Mouse (Mus musculus) urinary bladder, postnatal 25 days (tissue): ENCODE measurements around the gene Zfp444.
"Not testable (repeated sequence)": the region's sequence is repeated elsewhere in the genome, so short reads cannot be mapped to it uniquely, and the experiment has no call there.

Experiments used
- DNase-seq: peaks from one replicate; pipeline ENCODE4 v3.0.0; 2022; ENCODE audit warnings: low spot score

Zfp444 gene

DNA sequence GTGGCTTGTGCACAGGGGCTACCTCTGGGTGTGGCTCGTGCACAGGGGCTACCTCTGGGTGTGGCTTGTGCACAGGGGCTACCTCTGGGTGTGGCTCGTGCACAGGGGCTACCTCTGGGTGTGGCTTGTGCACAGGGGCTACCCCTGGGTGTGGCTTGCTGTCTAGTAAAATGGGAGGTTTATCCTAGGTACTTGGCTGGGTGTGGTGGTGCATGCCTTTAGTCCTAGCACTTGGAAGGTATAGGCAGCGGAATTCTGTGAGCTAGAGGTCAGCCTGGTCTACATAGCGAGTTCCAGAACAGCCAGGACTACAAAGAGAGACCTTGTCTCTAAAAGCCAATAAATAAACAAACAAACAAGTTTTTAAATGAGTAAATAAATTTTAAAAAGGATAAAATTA lies 42.7 kb downstream of the Zfp444 start:
- DNase-seq = not testable (repeated sequence)

DNA sequence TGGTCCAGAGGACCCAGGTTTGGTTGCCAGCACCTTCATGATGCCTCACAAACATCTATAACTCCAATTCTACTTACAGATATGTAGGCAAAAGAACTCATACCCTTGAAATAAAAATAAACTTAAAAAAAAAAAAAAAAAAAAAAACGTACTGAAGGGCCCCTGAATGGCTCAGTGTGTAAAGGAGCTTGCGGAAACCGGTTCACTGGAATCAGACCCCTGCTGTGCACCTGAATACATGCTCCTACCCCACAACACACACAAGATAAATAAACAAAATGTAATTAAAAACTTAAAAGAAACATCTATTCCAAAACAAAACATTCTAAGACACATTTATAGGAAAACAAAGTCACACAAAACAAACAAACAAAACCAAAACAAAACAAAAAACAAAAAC lies 48.1 kb downstream of the Zfp444 start:
- DNase-seq = no peak

DNA sequence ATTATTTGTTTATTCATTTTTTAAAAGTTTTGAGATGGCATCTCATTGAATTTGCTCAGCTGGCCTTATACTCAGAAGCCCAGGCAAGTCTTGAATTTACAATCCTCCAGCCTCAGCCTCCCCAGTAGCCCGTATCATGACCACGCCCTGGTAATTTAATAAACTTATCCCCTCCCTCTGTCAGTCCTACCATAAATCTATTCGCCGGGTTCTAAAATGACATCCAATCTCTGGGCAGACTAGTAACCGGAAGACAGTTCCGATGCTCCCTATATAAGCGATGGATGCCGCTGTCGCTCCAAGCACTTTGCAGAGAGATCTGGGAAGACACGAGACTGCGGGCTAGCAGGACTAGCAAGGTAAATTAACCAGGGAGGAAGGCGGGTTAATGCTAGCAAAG lies 50.0 kb downstream of the Zfp444 start, which contains the start of gene Zscan5b:
TSS of gene Zscan5b (plus strand) at position 301 of the 400 bp plus-strand sequence.
- DNase-seq = no peak

- DNase-seq = not testable (repeated sequence)
These were observed 56.5 kb downstream of the Zfp444 start for GRCm38 (mm10) chr7:6228491-6228890.

DNA sequence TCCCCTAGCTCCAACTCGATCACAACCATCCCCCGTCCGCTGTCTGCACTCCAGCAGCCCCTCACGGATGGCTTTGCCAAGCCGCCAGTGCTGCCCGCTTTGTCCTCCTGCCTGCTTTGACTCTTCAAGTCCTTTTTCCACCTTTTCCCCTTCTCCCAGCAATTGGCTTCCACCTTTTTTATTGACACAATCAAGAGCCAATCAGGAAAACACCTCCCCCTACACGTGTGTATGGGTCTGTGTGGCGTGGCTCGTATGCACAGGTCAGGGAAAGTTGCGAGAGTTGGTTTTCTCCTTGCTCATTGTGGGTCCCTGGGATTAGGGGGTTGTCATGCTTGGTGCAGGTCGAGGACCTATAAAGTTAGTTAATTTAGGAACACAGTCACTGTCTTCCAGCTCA lies 67.8 kb downstream of the Zfp444 start:
- DNase-seq = no peak

- DNase-seq = peak; percentile 32
These were observed 68.9 kb downstream of the Zfp444 start for GRCm38 (mm10) chr7:6240841-6241425.
